Mouse (Mus musculus): ENCODE measurements around the gene Tbc1d22b.

GRCm38 (mm10) chr17:29531757-29532384, 17.7 kb upstream of the Tbc1d22b start:
- no peak for TF ChIP-seq CTCF (IDR thresholded peaks at IDR 0.05; ENCODE audit: control insufficient read depth, insufficient read depth, insufficient replicate concordance, low read depth, low read length)
- TF ChIP-seq POLR2A (IDR thresholded peaks at IDR 0.05; ENCODE audit: control insufficient read depth, low read depth, low read length) = no peak

Measured in testis, adult 2 months (tissue).